Mouse (Mus musculus) embryonic facial prominence, embryonic 13.5 days (tissue): ENCODE measurements at regions not wholly inside any gene's neighbourhood (a gene's known extent, or its start where the extent isn't known, plus 50 kb on each side); places are given as distances from the start of the nearest gene placed in this dataset. TPM values are rescaled to one million over a fixed set of nuclear protein-coding genes. Genes with fewer than 3 reads are reported as not detected.

Source experiments
- ATAC-seq: fragments of 200-750 bp; cut with Nextera tagmentation; 2 replicates; pipeline ENCODE4 v1.8.0; 2017; ENCODE audit warnings: low read depth; ENCODE audit not compliant: insufficient number of reproducible peaks, insufficient read depth, low FRiP score, low TSS enrichment
- H3K27ac ChIP-seq: fragments of 300-500 bp; sonication (generic); 2 replicates; pipeline ENCODE4 v1.5.1; 2015; ENCODE audit warnings: moderate library complexity, mild to moderate bottlenecking, inconsistent platforms
- H3K27me3 ChIP-seq: fragments of 300-500 bp; sonication (generic); 2 replicates; pipeline ENCODE4 v1.6.1; 2015; ENCODE audit warnings: mild to moderate bottlenecking, inconsistent platforms
- H3K36me3 ChIP-seq: fragments of 300-500 bp; sonication (generic); 2 replicates; pipeline ENCODE4 v1.6.1; 2015; ENCODE audit warnings: mild to moderate bottlenecking, inconsistent platforms
- H3K4me1 ChIP-seq: fragments of 300-500 bp; sonication (generic); 2 replicates; pipeline ENCODE4 v1.6.1; 2015; ENCODE audit warnings: inconsistent platforms
- H3K4me2 ChIP-seq: fragments of 300-500 bp; sonication (generic); 2 replicates; pipeline ENCODE4 v1.6.1; 2015; ENCODE audit warnings: moderate library complexity, mild to moderate bottlenecking, inconsistent platforms
- H3K4me3 ChIP-seq: fragments of 300-500 bp; sonication (generic); 2 replicates; pipeline ENCODE4 v1.5.1; 2015; ENCODE audit warnings: mild to moderate bottlenecking, inconsistent platforms
- H3K9ac ChIP-seq: fragments of 300-500 bp; sonication (generic); 2 replicates; pipeline ENCODE4 v1.6.1; 2015; ENCODE audit warnings: mild to moderate bottlenecking, inconsistent platforms
- H3K9me3 ChIP-seq: fragments of 300-500 bp; sonication (generic); 2 replicates; pipeline ENCODE4 v1.6.1; 2016; ENCODE audit warnings: inconsistent platforms
- WGBS: fragments of 180-500 bp; shearing (Covaris S2); methylation state at CpG from one replicate; pipeline ENCODE4 v1.1.7; 2015; ENCODE audit warnings: mixed read lengths; 5-methylcytosine and 5-hydroxymethylcytosine counted together
- microRNA-seq: library from miRNA; unstranded; fragments of <30 nt; microRNA quantifications from one replicate; pipeline ENCODE4, GENCODE M21; 2016

DNA sequence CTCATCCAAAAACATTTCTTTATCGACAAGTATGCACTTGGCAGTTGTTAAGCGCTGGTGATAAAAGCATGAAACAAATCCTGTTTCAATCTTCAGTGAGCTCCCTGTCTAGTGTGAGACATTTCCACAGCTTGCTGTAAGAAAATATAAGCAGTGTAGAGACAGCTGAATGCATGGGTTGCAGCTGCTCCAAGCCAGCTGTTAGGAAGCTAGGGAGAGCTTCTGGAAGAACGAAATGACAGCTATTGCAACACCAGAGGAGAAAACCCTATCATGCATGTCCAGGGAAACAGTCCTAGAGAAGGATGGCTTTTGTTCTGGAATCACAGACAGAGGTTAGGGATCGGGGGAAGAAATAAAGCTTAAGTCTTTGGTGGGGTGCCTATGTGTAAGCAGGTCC is 55.4 kb upstream of the Lrrn1 start:
- Histone ChIP-seq H3K4me2 (no peak overlapping the region), H3K27ac (no peak overlapping the region), H3K9ac (no peak overlapping the region), H3K36me3 (no peaks in the 10 kb centered on the region), H3K4me3 (no peak overlapping the region), H3K27me3 (no peaks in the 10 kb centered on the region), H3K4me1 (0 out of 2 replicates have a peak, but pooled peaks cover 2% of the 10 kb centered on the region), H3K9me3 (no peaks in the 10 kb centered on the region)
- WGBS, result 86% methylated on average over 4 of the region's 4 CpGs
- ATAC-seq, result no peak

Small RNAs in the stretch of these regions (microRNA-seq; reads per million reads assigned to microRNA genes)
- gene Gm27690, result not detected
